Mouse (Mus musculus): ENCODE data around the gene Enam. TPM values are rescaled to one million over a fixed set of nuclear protein-coding genes. Genes with fewer than 3 reads are reported as not detected.

The Enam gene
- total RNA-seq (2012; rRNA removed), result not detected in 2 replicates

GRCm38 (mm10) chr5:88487675-88488074 is at the start of gene Enam:
TSS of gene Enam (plus strand) at chr5:88487975.
- Histone ChIP-seq H3K27ac (ENCODE audit: insufficient read depth, low read depth, low read length, poor library complexity, severe bottlenecking) (no peak within 1 kb of the TSS), H3K9me3 (ENCODE audit: control insufficient read depth, insufficient read depth, low read depth, low read length) (no peaks in the 10 kb centered on the region), H3K4me1 (ENCODE audit: control insufficient read depth in 2 of 2, insufficient read depth in 2 of 2, low read length in 2 of 2, poor library complexity in 1 of 2) (no peaks in the 10 kb centered on the region), H3K9ac (ENCODE audit: insufficient read depth, low read depth, low read length, poor library complexity, severe bottlenecking) (no peak within 1 kb of the TSS), H3K36me3 (ENCODE audit: control insufficient read depth, insufficient read depth, low read length, poor library complexity, severe bottlenecking) (no peaks in the 10 kb centered on the region), H3K4me3 (ENCODE audit: insufficient read depth in 1 of 2, low read depth in 1 of 2, low read length in 2 of 2, poor library complexity in 1 of 2, severe bottlenecking in 1 of 2) (no peak within 1 kb of the TSS)
- TF ChIP-seq CHD2 (IDR thresholded peaks at IDR 0.05; ENCODE audit: low read depth, low read length) (no peak), HCFC1 (IDR thresholded peaks at IDR 0.05; ENCODE audit: borderline replicate concordance, insufficient read depth, low read length) (no peak), MAFK (IDR thresholded peaks at IDR 0.05; ENCODE audit: insufficient read depth, low read depth, low read length) (no peak), ZNF384 (IDR thresholded peaks at IDR 0.05; ENCODE audit: low read depth, low read length) (no peak), ZC3H11A (IDR thresholded peaks at IDR 0.05; ENCODE audit: borderline replicate concordance, low read depth, low read length) (no peak)
- in situ Hi-C loops (cut with MboI; ENCODE audit: low sequenced_read_pairs in 2 of 2, unreplicated experiment in 2 of 2), result no loop called here
- DNase-seq (ENCODE audit: low read depth, low spot score), result no peak

GRCm38 (mm10) chr5:88455691-88456090 is 32.1 kb upstream of the Enam start, which contains the start of gene Ambn:
TSS of gene Ambn (plus strand) at chr5:88455991.
- no peak for TF ChIP-seq HCFC1 (IDR thresholded peaks at IDR 0.05; ENCODE audit: borderline replicate concordance, insufficient read depth, low read length)
- no peak for TF ChIP-seq ZNF384 (IDR thresholded peaks at IDR 0.05; ENCODE audit: low read depth, low read length)
- no peak for TF ChIP-seq CHD2 (IDR thresholded peaks at IDR 0.05; ENCODE audit: low read depth, low read length)
- TF ChIP-seq MAFK (IDR thresholded peaks at IDR 0.05; ENCODE audit: insufficient read depth, low read depth, low read length), result no peak
- TF ChIP-seq ZC3H11A (IDR thresholded peaks at IDR 0.05; ENCODE audit: borderline replicate concordance, low read depth, low read length), result no peak

GRCm38 (mm10) chr5:88467471-88467870 is 20.3 kb upstream of the Enam start:
- Histone ChIP-seq H3K27ac (ENCODE audit: insufficient read depth, low read depth, low read length, poor library complexity, severe bottlenecking) (no peak overlapping the region), H3K4me1 (ENCODE audit: control insufficient read depth in 2 of 2, insufficient read depth in 2 of 2, low read length in 2 of 2, poor library complexity in 1 of 2) (no peaks in the 10 kb centered on the region), H3K9me3 (ENCODE audit: control insufficient read depth, insufficient read depth, low read depth, low read length) (no peaks in the 10 kb centered on the region), H3K9ac (ENCODE audit: insufficient read depth, low read depth, low read length, poor library complexity, severe bottlenecking) (no peak overlapping the region), H3K36me3 (ENCODE audit: control insufficient read depth, insufficient read depth, low read length, poor library complexity, severe bottlenecking) (no peaks in the 10 kb centered on the region), H3K4me3 (ENCODE audit: insufficient read depth in 1 of 2, low read depth in 1 of 2, low read length in 2 of 2, poor library complexity in 1 of 2, severe bottlenecking in 1 of 2) (no peak overlapping the region)
- in situ Hi-C loops (cut with MboI; ENCODE audit: low sequenced_read_pairs in 2 of 2, unreplicated experiment in 2 of 2), result no loop called here
- no peak for DNase-seq (ENCODE audit: low read depth, low spot score)
- TF ChIP-seq MAFK (IDR thresholded peaks at IDR 0.05; ENCODE audit: insufficient read depth, low read depth, low read length) (no peak), HCFC1 (IDR thresholded peaks at IDR 0.05; ENCODE audit: borderline replicate concordance, insufficient read depth, low read length) (no peak)

More at GRCm38 (mm10) chr5:88455691-88456090, 32.1 kb upstream of the Enam start, which contains the start of gene Ambn:
- Histone ChIP-seq H3K27ac (ENCODE audit: insufficient read depth, low read depth, low read length, poor library complexity, severe bottlenecking) (no peak within 1 kb of the TSS), H3K9ac (ENCODE audit: insufficient read depth, low read depth, low read length, poor library complexity, severe bottlenecking) (no peak within 1 kb of the TSS), H3K9me3 (ENCODE audit: control insufficient read depth, insufficient read depth, low read depth, low read length) (no peaks in the 10 kb centered on the region), H3K4me1 (ENCODE audit: control insufficient read depth in 2 of 2, insufficient read depth in 2 of 2, low read length in 2 of 2, poor library complexity in 1 of 2) (no peaks in the 10 kb centered on the region), H3K4me3 (ENCODE audit: insufficient read depth in 1 of 2, low read depth in 1 of 2, low read length in 2 of 2, poor library complexity in 1 of 2, severe bottlenecking in 1 of 2) (no peak within 1 kb of the TSS), H3K36me3 (ENCODE audit: control insufficient read depth, insufficient read depth, low read length, poor library complexity, severe bottlenecking) (no peaks in the 10 kb centered on the region)
- no peak for DNase-seq (ENCODE audit: low read depth, low spot score)
- in situ Hi-C loops (cut with MboI; ENCODE audit: low sequenced_read_pairs in 2 of 2, unreplicated experiment in 2 of 2), result no loop called here

- Histone ChIP-seq H3K9me3 (ENCODE audit: control insufficient read depth, insufficient read depth, low read depth, low read length) (no peaks in the 10 kb centered on the region), H3K9ac (ENCODE audit: insufficient read depth, low read depth, low read length, poor library complexity, severe bottlenecking) (no peak overlapping the region), H3K36me3 (ENCODE audit: control insufficient read depth, insufficient read depth, low read length, poor library complexity, severe bottlenecking) (no peaks in the 10 kb centered on the region), H3K4me3 (ENCODE audit: insufficient read depth in 1 of 2, low read depth in 1 of 2, low read length in 2 of 2, poor library complexity in 1 of 2, severe bottlenecking in 1 of 2) (no peak overlapping the region), H3K4me1 (ENCODE audit: control insufficient read depth in 2 of 2, insufficient read depth in 2 of 2, low read length in 2 of 2, poor library complexity in 1 of 2) (no peaks in the 10 kb centered on the region), H3K27ac (ENCODE audit: insufficient read depth, low read depth, low read length, poor library complexity, severe bottlenecking) (no peak overlapping the region)
- TF ChIP-seq ZNF384 (IDR thresholded peaks at IDR 0.05; ENCODE audit: low read depth, low read length) (no peak), MAFK (IDR thresholded peaks at IDR 0.05; ENCODE audit: insufficient read depth, low read depth, low read length) (no peak), ZC3H11A (IDR thresholded peaks at IDR 0.05; ENCODE audit: borderline replicate concordance, low read depth, low read length) (no peak)
- DNase-seq (ENCODE audit: low read depth, low spot score), result no peak
- in situ Hi-C loops (cut with MboI; ENCODE audit: low sequenced_read_pairs in 2 of 2, unreplicated experiment in 2 of 2), result no loop called here
Observed at GRCm38 (mm10) chr5:88468807-88469704, 18.7 kb upstream of the Enam start.
